Mouse (Mus musculus): ENCODE results near the gene Aldh2. TPM values are rescaled to one million over a fixed set of nuclear protein-coding genes. Genes with fewer than 3 reads are reported as not detected.
"Not testable (repeated sequence)": the region's sequence is repeated elsewhere in the genome, so short reads cannot be mapped to it uniquely, and the experiment has no call there.

Gene Aldh2
- 100 to 1,000 TPM; 114 to 134 TPM for total RNA-seq (2021)

GRCm38 (mm10) chr5:121593451-121594401, at the start of gene Aldh2:
TSS of gene Aldh2 (minus strand) at chr5:121593824.
- DNase-seq = peak; percentile 88 to 91
- intact Hi-C loops (cut with DNase I) = loop anchor here (5.0 kb wide), 1 partner anchor 141 kb away; the partner anchor contains the start of genes Erp29 and Tmem116

GRCm38 (mm10) chr5:121639601-121640000, 46.0 kb upstream of the Aldh2 start:
- no peak for DNase-seq
- intact Hi-C loops (cut with DNase I) = no loop called here

- intact Hi-C loops (cut with DNase I) = no loop called here
- DNase-seq = no peak
Measured at GRCm38 (mm10) chr5:121637296-121637695, 43.7 kb upstream of the Aldh2 start.

GRCm38 (mm10) chr5:121634668-121635067, 41.0 kb upstream of the Aldh2 start:
- no peak for DNase-seq

GRCm38 (mm10) chr5:121632804-121633203, 39.2 kb upstream of the Aldh2 start:
- intact Hi-C loops (cut with DNase I) = no loop called here
- no peak for DNase-seq

More at GRCm38 (mm10) chr5:121634668-121635067, 41.0 kb upstream of the Aldh2 start:
- intact Hi-C loops (cut with DNase I) = no loop called here

- intact Hi-C loops (cut with DNase I); DNase-seq: not testable (repeated sequence)
Measured at GRCm38 (mm10) chr5:121631106-121631647, 37.6 kb upstream of the Aldh2 start.

- intact Hi-C loops (cut with DNase I) = no loop called here
- peak; percentile 69 to 87 for DNase-seq
Measured at GRCm38 (mm10) chr5:121627871-121628270, 34.2 kb upstream of the Aldh2 start.

GRCm38 (mm10) chr5:121623241-121623640, 29.6 kb upstream of the Aldh2 start:
- no peak for DNase-seq
- intact Hi-C loops (cut with DNase I) = no loop called here

- intact Hi-C loops (cut with DNase I) = loop anchor here (1.0 kb wide), 1 partner anchor 22 kb away; no protein-coding TSS in a partner anchor
- DNase-seq = no peak
Measured at GRCm38 (mm10) chr5:121621102-121621501, 27.5 kb upstream of the Aldh2 start.

- intact Hi-C loops (cut with DNase I) = no loop called here
- peak; percentile 86 to 88 for DNase-seq
Measured at GRCm38 (mm10) chr5:121618592-121619513, 25.2 kb upstream of the Aldh2 start, which contains the start of gene Acad12. TSS of gene Acad12 (minus strand) at chr5:121618938.

GRCm38 (mm10) chr5:121614921-121615320, 21.3 kb upstream of the Aldh2 start:
- DNase-seq; intact Hi-C loops (cut with DNase I): not testable (repeated sequence)

GRCm38 (mm10) chr5:121612036-121612435, 18.4 kb upstream of the Aldh2 start:
- DNase-seq = no peak
- intact Hi-C loops (cut with DNase I) = loop anchor here (1.0 kb wide), 1 partner anchor 44 kb away; no protein-coding TSS in a partner anchor

GRCm38 (mm10) chr5:121609556-121610135, 16.0 kb upstream of the Aldh2 start:
- DNase-seq; intact Hi-C loops (cut with DNase I): not testable (repeated sequence)

GRCm38 (mm10) chr5:121606151-121606550, 12.5 kb upstream of the Aldh2 start:
- intact Hi-C loops (cut with DNase I) = no loop called here
- peak; percentile 81 to 90 for DNase-seq

GRCm38 (mm10) chr5:121603815-121604214, 10.2 kb upstream of the Aldh2 start:
- DNase-seq = not testable (repeated sequence)

GRCm38 (mm10) chr5:121601547-121602299, 8.1 kb upstream of the Aldh2 start:
- DNase-seq = peak; percentile 93 to 97
- intact Hi-C loops (cut with DNase I) = loop anchor here (1.0 kb wide), 2 partner anchors 37 to 55 kb away; no protein-coding TSS in a partner anchor

More at GRCm38 (mm10) chr5:121603815-121604214, 10.2 kb upstream of the Aldh2 start:
- intact Hi-C loops (cut with DNase I) = not testable (repeated sequence)

GRCm38 (mm10) chr5:121598871-121599610, 5.4 kb upstream of the Aldh2 start:
- intact Hi-C loops (cut with DNase I) = loop anchor here (1.0 kb wide), 1 partner anchor 22 kb away; no protein-coding TSS in a partner anchor
- peak; percentile 57 for DNase-seq

- intact Hi-C loops (cut with DNase I) = no loop called here
Measured at GRCm38 (mm10) chr5:121597991-121598537, 4.4 kb upstream of the Aldh2 start.

More at GRCm38 (mm10) chr5:121597991-121598537, 4.4 kb upstream of the Aldh2 start:
- DNase-seq = no peak

Measured in heart, postnatal 10 days (tissue).